Mouse (Mus musculus) liver, adult 2 months (tissue): ENCODE measurements at regions not wholly inside any gene's neighbourhood (a gene's known extent, or its start where the extent isn't known, plus 50 kb on each side); places are given as distances from the start of the nearest gene placed in this dataset.

Experiments used
- DNase-seq: peaks from one replicate; pipeline ENCODE4 v3.0.0-alpha.2; 2011; ENCODE audit warnings: low read depth, low spot score; ENCODE audit errors: extremely low read depth
- H3K27ac ChIP-seq: fragments of 200-500 bp; replicated peaks from 2 replicates; pipeline ENCODE4 v1.5.1; 2012; ENCODE audit warnings: low read depth, mild to moderate bottlenecking, control low read depth, inconsistent platforms, low read length; ENCODE audit not compliant: insufficient read depth
- H3K27me3 ChIP-seq: fragments of 200-500 bp; 2 replicates; pipeline ENCODE4 v1.6.1; 2012; ENCODE audit warnings: mild to moderate bottlenecking, moderate library complexity, low read length, inconsistent platforms; ENCODE audit not compliant: control insufficient read depth, insufficient read depth
- H3K36me3 ChIP-seq: fragments of 200-500 bp; 2 replicates; pipeline ENCODE4 v1.6.1; 2012; ENCODE audit warnings: low read length, inconsistent platforms; ENCODE audit not compliant: control insufficient read depth, insufficient read depth
- H3K4me1 ChIP-seq: fragments of 200-500 bp; 2 replicates; pipeline ENCODE4 v1.6.1; 2011; ENCODE audit warnings: low read length; ENCODE audit not compliant: control insufficient read depth, insufficient read depth
- H3K4me3 ChIP-seq: fragments of 200-500 bp; 2 replicates; pipeline ENCODE4 v1.5.1; 2011; ENCODE audit warnings: low read depth, mild to moderate bottlenecking, control low read depth, low read length, moderate library complexity; ENCODE audit not compliant: insufficient read depth
- H3K79me2 ChIP-seq: fragments of 200-500 bp; 2 replicates; pipeline ENCODE4 v1.6.1; 2012; ENCODE audit warnings: inconsistent platforms, mild to moderate bottlenecking, low read length, moderate library complexity; ENCODE audit not compliant: control insufficient read depth, insufficient read depth
- H3K9ac ChIP-seq: fragments of 200-500 bp; 2 replicates; pipeline ENCODE4 v1.6.1; 2012; ENCODE audit warnings: low read depth, mild to moderate bottlenecking, control low read depth, inconsistent platforms, low read length
- CTCF ChIP-seq: fragments of 200-500 bp; IDR thresholded peaks from 2 replicates; pipeline ENCODE4 v1.5.1; 2011; ENCODE audit warnings: low read depth, low read length, control low read depth
- POLR2A ChIP-seq: fragments of 200-500 bp; IDR thresholded peaks from 2 replicates; pipeline ENCODE4 v1.6.1; 2011; ENCODE audit warnings: low read length, control low read depth; ENCODE audit not compliant: insufficient read depth; ENCODE audit errors: extremely low read depth
- WGBS: fragments of 180-500 bp; shearing (Covaris S2); methylation state at CpG from one replicate; pipeline ENCODE4 v1.1.7; 2018; 5-methylcytosine and 5-hydroxymethylcytosine counted together

DNA sequence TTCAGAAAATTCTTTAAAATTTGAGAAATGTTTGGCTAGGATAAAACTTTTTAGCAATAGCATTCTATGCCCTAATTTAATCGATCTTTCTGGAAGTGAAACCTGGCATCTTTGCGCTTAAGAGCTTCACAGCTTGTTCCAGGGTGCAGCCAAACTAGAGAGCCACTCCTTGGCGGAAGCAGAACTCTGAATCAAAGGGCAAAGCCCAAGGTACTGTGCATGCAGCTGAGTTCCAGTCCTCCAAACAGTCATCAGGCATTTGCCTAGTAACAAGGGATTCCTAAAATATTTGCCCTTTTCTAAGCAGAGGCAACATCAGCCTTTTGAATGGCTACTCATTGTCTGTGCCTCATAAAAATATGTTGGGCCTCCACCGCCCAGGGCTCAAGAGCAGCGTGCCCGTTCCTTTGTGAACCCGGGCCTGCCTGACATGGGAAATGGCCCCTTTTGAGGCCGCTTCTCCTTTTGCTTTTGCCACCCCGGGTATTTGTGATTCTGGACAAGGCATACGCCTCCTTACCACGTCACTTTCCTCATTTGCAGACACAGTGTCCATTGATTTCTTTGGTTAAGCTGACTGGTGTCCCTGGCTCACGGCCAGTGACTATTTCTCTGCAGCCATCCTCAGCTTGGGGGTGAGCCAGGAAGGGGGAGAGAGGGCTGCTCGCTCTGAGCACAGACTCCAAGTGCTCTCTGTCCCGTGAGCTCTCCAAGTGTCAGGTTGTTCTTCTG lies 402.2 kb upstream of the Smim15 start:
- Histone ChIP-seq H3K9ac (no peak overlapping the region), H3K27ac (peak overlapping the region; percentile 62), H3K4me1 (peaks cover 11% of the 10 kb centered on the region), H3K27me3 (peaks cover 6% of the 10 kb centered on the region; the same call in 1 of the 2 replicates), H3K79me2 (no peaks in the 10 kb centered on the region), H3K4me3 (no peak overlapping the region), H3K36me3 (no peaks in the 10 kb centered on the region)
- TF ChIP-seq CTCF (no peak), POLR2A (no peak)
- WGBS, result 39% methylated on average over 14 of the region's 14 CpGs
- DNase-seq, result peak; percentile 79

DNA sequence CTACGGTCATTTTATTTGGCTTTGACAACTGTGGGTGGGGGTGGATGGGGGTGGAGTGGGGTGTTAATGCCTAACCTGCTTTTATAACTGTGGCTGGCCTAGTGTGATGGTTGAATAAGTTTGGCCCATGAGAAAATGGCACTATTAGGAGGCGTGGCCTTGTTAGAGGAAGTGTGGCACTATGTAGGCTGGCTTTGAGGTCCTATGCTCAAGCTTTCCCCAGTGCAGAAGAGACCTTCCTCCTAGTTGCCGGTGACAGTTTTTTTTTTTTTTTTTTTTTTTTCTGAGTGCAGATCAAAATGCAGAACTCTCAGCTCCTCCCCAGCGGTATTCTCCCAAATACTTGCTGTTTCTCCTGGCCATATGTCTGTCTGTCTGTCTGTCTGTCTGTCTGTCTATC lies 404.6 kb upstream of the Smim15 start:
- peaks cover 11% of the 10 kb centered on the region for H3K4me1 ChIP-seq
- no peak for DNase-seq
- H3K27ac ChIP-seq, result no peak overlapping the region
- H3K79me2 ChIP-seq, result no peaks in the 10 kb centered on the region
- no peak overlapping the region for H3K4me3 ChIP-seq
- H3K36me3 ChIP-seq, result no peaks in the 10 kb centered on the region
- TF ChIP-seq CTCF (no peak), POLR2A (no peak)
- WGBS, result 93% methylated on average over 4 of the region's 4 CpGs
- no peaks in the 10 kb centered on the region for H3K27me3 ChIP-seq
- H3K9ac ChIP-seq, result no peak overlapping the region

DNA sequence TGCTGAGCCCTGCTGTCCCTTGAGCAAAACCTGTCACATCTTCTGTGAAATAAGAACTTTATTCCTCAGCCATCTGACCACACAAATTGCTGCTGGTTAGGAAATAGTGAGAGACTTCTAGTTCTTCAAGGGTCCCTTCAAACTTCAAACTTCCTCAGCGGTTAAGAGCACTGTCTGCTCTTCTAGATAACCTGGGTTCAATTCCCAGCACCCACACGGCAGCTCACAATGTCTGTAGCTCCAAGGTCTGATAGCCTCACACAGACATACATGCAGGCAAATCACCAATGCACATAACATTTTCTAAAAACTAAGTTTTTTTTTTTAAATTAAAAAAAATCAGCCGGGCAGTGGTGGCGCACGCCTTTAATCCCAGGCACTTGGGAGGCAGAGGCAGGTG lies 407.0 kb upstream of the Smim15 start:
- 93% methylated on average over 5 of the region's 5 CpGs for WGBS
- no peak for DNase-seq

DNA sequence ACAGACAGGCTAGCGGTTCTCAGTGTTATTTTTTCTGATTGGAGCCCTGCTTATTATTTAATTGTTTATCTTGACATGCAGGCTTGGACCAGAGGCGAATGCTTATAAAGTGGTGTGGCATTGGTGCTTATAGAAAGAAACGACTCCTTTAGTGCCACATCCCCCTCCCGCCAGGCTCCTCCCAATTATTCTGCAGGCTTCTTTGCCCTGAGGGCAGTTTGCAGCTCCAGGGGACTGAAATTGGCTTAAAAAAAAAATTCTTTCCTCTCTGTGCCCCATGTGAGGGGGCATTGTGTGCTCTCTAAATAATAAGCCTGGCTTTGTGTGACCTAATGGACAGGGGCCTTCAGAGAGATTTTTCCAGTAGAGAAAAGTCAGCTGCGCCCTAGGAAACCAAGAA lies 409.1 kb upstream of the Smim15 start:
- no peaks in the 10 kb centered on the region for H3K27me3 ChIP-seq
- 87% methylated on average over 5 of the region's 5 CpGs for WGBS
- TF ChIP-seq POLR2A, result no peak
- no peak for TF ChIP-seq CTCF
- H3K36me3 ChIP-seq, result no peaks in the 10 kb centered on the region
- no peak overlapping the region for H3K9ac ChIP-seq
- H3K79me2 ChIP-seq, result no peaks in the 10 kb centered on the region
- H3K4me1 ChIP-seq, result no peaks in the 10 kb centered on the region
- H3K27ac ChIP-seq, result no peak overlapping the region
- no peak overlapping the region for H3K4me3 ChIP-seq
- no peak for DNase-seq

More for the DNA sequence above, 407.0 kb upstream of the Smim15 start:
- no peak overlapping the region for H3K9ac ChIP-seq
- H3K4me3 ChIP-seq, result no peak overlapping the region
- TF ChIP-seq CTCF (no peak), POLR2A (no peak)
- no peaks in the 10 kb centered on the region for H3K79me2 ChIP-seq
- peaks cover 7% of the 10 kb centered on the region for H3K4me1 ChIP-seq
- no peaks in the 10 kb centered on the region for H3K27me3 ChIP-seq
- H3K27ac ChIP-seq, result no peak overlapping the region
- no peaks in the 10 kb centered on the region for H3K36me3 ChIP-seq

DNA sequence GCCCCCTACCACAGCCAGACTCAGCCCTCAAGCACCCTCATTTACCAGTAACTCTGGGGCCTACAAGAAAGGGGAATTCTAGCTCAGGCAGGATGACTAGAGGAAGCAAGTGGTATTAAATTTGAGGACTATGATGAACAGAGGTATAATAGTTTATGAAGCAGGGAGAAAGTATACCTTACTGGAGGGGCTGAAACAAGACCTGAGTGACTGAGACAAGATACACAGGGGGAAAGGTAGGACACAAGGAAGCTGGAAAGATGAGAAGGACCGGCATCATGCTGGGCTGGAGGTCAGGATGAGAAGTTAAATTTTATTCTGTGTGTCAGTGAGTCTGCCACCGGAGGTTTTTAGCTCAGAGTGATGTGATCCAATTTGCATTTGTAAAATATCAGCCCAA lies 417.2 kb upstream of the Smim15 start:
- no peak for DNase-seq
- 86% methylated on average over 2 of the region's 2 CpGs for WGBS
- Histone ChIP-seq H3K27ac (no peak overlapping the region), H3K36me3 (no peaks in the 10 kb centered on the region), H3K27me3 (no peaks in the 10 kb centered on the region), H3K4me1 (no peaks in the 10 kb centered on the region), H3K79me2 (no peaks in the 10 kb centered on the region), H3K9ac (no peak overlapping the region), H3K4me3 (no peak overlapping the region)
- TF ChIP-seq CTCF, result no peak
- no peak for TF ChIP-seq POLR2A

DNA sequence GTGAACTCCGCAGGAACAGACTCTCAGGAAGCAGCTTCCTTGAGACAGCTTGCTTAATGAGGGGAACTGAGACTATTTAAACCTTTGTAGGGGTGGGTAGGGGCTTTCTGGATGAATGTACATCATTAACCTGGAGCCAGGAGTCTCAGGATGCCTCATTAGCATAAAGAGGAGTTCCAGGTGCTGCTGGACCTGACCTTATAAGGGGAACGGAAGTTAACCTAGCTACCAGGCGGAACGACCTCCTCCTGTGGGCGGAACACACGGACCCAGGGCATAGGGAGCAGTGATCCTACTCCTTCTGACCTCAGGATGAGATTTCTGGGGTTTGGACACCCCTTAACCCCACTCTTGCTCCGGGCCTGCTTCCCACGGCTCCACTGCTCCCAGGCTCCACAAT lies 417.6 kb upstream of the Smim15 start:
- no peak for TF ChIP-seq CTCF
- no peak for TF ChIP-seq POLR2A
- H3K4me3 ChIP-seq, result no peak overlapping the region
- H3K79me2 ChIP-seq, result no peaks in the 10 kb centered on the region
- H3K27ac ChIP-seq, result no peak overlapping the region
- H3K36me3 ChIP-seq, result no peaks in the 10 kb centered on the region
- H3K4me1 ChIP-seq, result no peaks in the 10 kb centered on the region
- H3K27me3 ChIP-seq, result no peaks in the 10 kb centered on the region
- WGBS, result 75% methylated on average over 8 of the region's 8 CpGs
- no peak overlapping the region for H3K9ac ChIP-seq
- DNase-seq, result no peak
